Mouse (Mus musculus): ENCODE measurements around the gene Pip4p1. TPM values are rescaled to one million over a fixed set of nuclear protein-coding genes. Genes with fewer than 3 reads are reported as not detected.

The Pip4p1 gene
- polyA plus RNA-seq, 1 experiment from 2014 or later: 23.2 TPM

DNA sequence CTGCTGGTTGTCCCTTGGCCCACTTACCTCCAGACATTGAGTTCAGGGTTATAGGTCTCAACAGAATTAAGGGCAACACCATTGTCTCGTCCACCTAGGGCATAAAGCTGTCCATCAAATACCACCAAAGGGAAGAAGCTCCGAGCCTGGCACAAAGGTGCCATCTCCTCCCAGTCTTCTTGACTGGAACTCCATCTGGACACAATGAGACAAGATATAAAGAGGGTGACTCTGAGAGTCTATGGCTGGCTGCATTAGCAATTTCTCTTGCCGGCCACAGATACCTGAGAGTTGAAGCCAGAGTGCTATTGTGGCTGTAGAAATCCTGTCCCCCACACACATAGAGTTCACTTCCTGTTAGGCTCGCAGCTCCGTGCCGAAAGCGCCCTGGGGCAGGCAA lies 38.6 kb downstream of the Pip4p1 start:
- no peak for DNase-seq
- H3K4me1 ChIP-seq (replicated peaks): peaks cover 7% of the 10 kb centered on the region
- H3K27ac ChIP-seq: no peak overlapping the region
- no peaks in the 10 kb centered on the region for H3K9me3 ChIP-seq (replicated peaks)
- no peak for ATAC-seq (ENCODE audit: low read depth)
- no peaks in the 10 kb centered on the region for H3K36me3 ChIP-seq
- H3K4me2 ChIP-seq: no peak overlapping the region
- 67% methylated on average over 7 of the region's 7 CpGs for WGBS (ENCODE audit: insufficient replicate concordance)
- H3K27me3 ChIP-seq: peaks cover 14% of the 10 kb centered on the region
- no peak overlapping the region for H3K4me3 ChIP-seq (replicated peaks)
- H3K9ac ChIP-seq: no peak overlapping the region

DNA sequence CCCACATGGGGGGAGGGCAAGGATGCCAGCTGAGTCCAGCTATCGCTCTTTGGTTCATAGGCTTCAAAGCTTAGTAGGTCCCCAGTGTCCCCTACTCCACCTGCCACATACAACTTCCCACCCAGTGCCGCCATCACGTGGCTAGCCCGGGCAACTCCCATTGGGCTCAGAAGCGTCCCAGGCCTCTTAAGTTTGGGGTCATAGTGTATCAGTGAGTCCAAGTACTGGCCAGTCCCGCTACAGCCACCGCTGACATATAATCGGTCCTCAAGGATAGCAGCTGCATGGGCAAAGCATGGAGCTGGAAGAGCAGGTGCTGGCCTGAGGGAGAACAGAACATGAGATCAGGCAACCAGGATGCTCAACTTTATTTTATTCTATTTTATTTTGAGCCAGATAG lies 39.0 kb downstream of the Pip4p1 start:
- ATAC-seq (ENCODE audit: low read depth) (no peak), DNase-seq (no peak)
- no peaks in the 10 kb centered on the region for H3K36me3 ChIP-seq
- H3K4me3 ChIP-seq (replicated peaks): no peak overlapping the region
- H3K9ac ChIP-seq: no peak overlapping the region
- 83% methylated on average over 8 of the region's 8 CpGs for WGBS (ENCODE audit: insufficient replicate concordance)
- peaks cover 3% of the 10 kb centered on the region for H3K4me1 ChIP-seq (replicated peaks)
- H3K27me3 ChIP-seq: peaks cover 9% of the 10 kb centered on the region
- no peaks in the 10 kb centered on the region for H3K9me3 ChIP-seq (replicated peaks)
- H3K27ac ChIP-seq: no peak overlapping the region
- no peak overlapping the region for H3K4me2 ChIP-seq

DNA sequence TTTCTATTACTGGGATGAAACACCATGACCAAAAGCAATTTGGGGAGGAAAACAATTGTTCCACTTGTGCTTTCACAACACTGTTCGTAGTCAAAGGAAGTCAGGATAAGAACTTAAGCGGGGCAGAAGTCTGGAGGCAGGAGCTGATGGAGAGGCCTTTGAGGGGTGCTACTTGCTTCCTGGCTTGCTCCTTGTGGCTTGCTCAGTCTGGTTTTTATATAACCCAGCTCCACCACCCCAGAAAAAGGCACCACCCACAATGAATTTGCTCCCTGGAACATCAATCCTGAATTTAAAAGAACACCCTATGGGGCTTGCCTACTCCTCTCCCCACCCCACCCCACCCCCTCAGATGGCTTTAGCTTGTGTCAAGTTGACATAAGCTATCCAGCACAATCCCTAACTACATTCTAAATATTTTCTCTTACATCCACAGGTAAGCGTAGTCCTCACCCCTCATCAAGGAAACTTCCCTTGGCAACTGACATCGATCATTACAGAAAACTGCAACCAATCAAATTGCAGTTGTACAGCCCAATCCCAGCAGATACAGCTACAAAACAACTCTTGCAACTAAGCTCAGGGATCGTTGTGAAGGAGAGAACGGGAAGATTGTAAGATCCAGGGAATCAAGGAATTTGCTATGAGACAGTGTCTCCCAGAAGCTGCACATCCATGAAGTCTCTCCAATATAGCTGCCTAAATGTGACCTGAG lies 54.3 kb downstream of the Pip4p1 start:
- Histone ChIP-seq H3K27ac (no peak overlapping the region), H3K9me3 (replicated peaks) (no peaks in the 10 kb centered on the region), H3K4me1 (replicated peaks) (peaks cover 6% of the 10 kb centered on the region; the same call in 1 of the 2 replicates), H3K36me3 (no peaks in the 10 kb centered on the region), H3K4me2 (no peak overlapping the region), H3K9ac (no peak overlapping the region), H3K27me3 (no peaks in the 10 kb centered on the region), H3K4me3 (replicated peaks) (no peak overlapping the region)
- DNase-seq (no peak), ATAC-seq (ENCODE audit: low read depth) (no peak)
- 69% methylated on average over 6 of the region's 6 CpGs for WGBS (ENCODE audit: insufficient replicate concordance)

Other genes with a start within 250 kb of the Pip4p1 start
- gene Olfr747, start 237.7 kb downstream of the Pip4p1 start, polyA plus RNA-seq (2015; fragmentation: Nextera tagmentation; extraction: Ambion mirVana): not detected in 2 replicates
- gene Olfr748, start 223.5 kb downstream of the Pip4p1 start, polyA plus RNA-seq (2015; fragmentation: Nextera tagmentation; extraction: Ambion mirVana): not detected in 2 replicates
- not detected in 2 replicates for gene Olfr749, start 185.8 kb downstream of the Pip4p1 start, polyA plus RNA-seq (2015; fragmentation: Nextera tagmentation; extraction: Ambion mirVana)
- gene Ttc5, start 145.3 kb downstream of the Pip4p1 start, polyA plus RNA-seq (2015; fragmentation: Nextera tagmentation; extraction: Ambion mirVana): 21.5 and 22.3 TPM in 2 replicates
- gene Ccnb1ip1, start 123.1 kb downstream of the Pip4p1 start, polyA plus RNA-seq (2015; fragmentation: Nextera tagmentation; extraction: Ambion mirVana): not detected in 2 replicates
- gene Parp2, start 123.0 kb downstream of the Pip4p1 start, polyA plus RNA-seq (2015; fragmentation: Nextera tagmentation; extraction: Ambion mirVana): 39.5 and 43.8 TPM in 2 replicates
- gene Tep1, start 60.3 kb downstream of the Pip4p1 start, polyA plus RNA-seq (2015; fragmentation: Nextera tagmentation; extraction: Ambion mirVana): 2.2 and 2.5 TPM in 2 replicates
- gene Klhl33, start 33.3 kb downstream of the Pip4p1 start, polyA plus RNA-seq (2015; fragmentation: Nextera tagmentation; extraction: Ambion mirVana): 0.15 and 0.22 TPM in 2 replicates
- gene Osgep, start 6.0 kb downstream of the Pip4p1 start, polyA plus RNA-seq (2015; fragmentation: Nextera tagmentation; extraction: Ambion mirVana): 64.9 and 66.3 TPM in 2 replicates
- 116 and 131 TPM in 2 replicates for gene Apex1, start 5.9 kb downstream of the Pip4p1 start, polyA plus RNA-seq (2015; fragmentation: Nextera tagmentation; extraction: Ambion mirVana)
- gene Pnp, start 226 bp upstream of the Pip4p1 start, polyA plus RNA-seq (2015; fragmentation: Nextera tagmentation; extraction: Ambion mirVana): 82.4 and 85.0 TPM in 2 replicates
- gene Gm49342, start 13.7 kb upstream of the Pip4p1 start, polyA plus RNA-seq (2015; fragmentation: Nextera tagmentation; extraction: Ambion mirVana): not detected in 2 replicates
- gene Pnp2, start 25.1 kb upstream of the Pip4p1 start, polyA plus RNA-seq (2015; fragmentation: Nextera tagmentation; extraction: Ambion mirVana): 7.6 and 8.5 TPM in 2 replicates
- not detected in 2 replicates for gene Rnase10, start 76.9 kb upstream of the Pip4p1 start, polyA plus RNA-seq (2015; fragmentation: Nextera tagmentation; extraction: Ambion mirVana)
- gene Rnase9, start 111.0 kb upstream of the Pip4p1 start, polyA plus RNA-seq (2015; fragmentation: Nextera tagmentation; extraction: Ambion mirVana): not detected in 2 replicates
- gene Rnase11, start 119.3 kb upstream of the Pip4p1 start, polyA plus RNA-seq (2015; fragmentation: Nextera tagmentation; extraction: Ambion mirVana): not detected in 2 replicates
- 1.6 and 1.8 TPM in 2 replicates for gene Rnase12, start 126.8 kb upstream of the Pip4p1 start, polyA plus RNA-seq (2015; fragmentation: Nextera tagmentation; extraction: Ambion mirVana)
- gene Olfr750, start 143.6 kb upstream of the Pip4p1 start, polyA plus RNA-seq (2015; fragmentation: Nextera tagmentation; extraction: Ambion mirVana): not detected in 2 replicates
- 14.1 and 15.7 TPM in 2 replicates for gene Rnase4, start 160.2 kb upstream of the Pip4p1 start, polyA plus RNA-seq (2015; fragmentation: Nextera tagmentation; extraction: Ambion mirVana)
- 3.7 and 4.6 TPM in 2 replicates for gene Ang, start 160.3 kb upstream of the Pip4p1 start, polyA plus RNA-seq (2015; fragmentation: Nextera tagmentation; extraction: Ambion mirVana)
- gene Eddm3b, start 183.6 kb upstream of the Pip4p1 start, polyA plus RNA-seq (2015; fragmentation: Nextera tagmentation; extraction: Ambion mirVana): not detected in 2 replicates
- gene Rnase6, start 193.1 kb upstream of the Pip4p1 start, polyA plus RNA-seq (2015; fragmentation: Nextera tagmentation; extraction: Ambion mirVana): 2.6 and 2.7 TPM in 2 replicates
- gene Rnase1, start 215.9 kb upstream of the Pip4p1 start, polyA plus RNA-seq (2015; fragmentation: Nextera tagmentation; extraction: Ambion mirVana): 0.12 TPM in 1 of 2 replicates, not detected in the other
- gene Rnase2b, start 231.4 kb upstream of the Pip4p1 start, polyA plus RNA-seq (2015; fragmentation: Nextera tagmentation; extraction: Ambion mirVana): not detected in 2 replicates